Mouse (Mus musculus) erythroblast, adult 5-6 weeks (primary cell): Measurements from ENCODE around the gene Mylk. TPM values are rescaled to one million over a fixed set of nuclear protein-coding genes. Genes with fewer than 3 reads are reported as not detected.

Experiments used
- ATAC-seq: replicated peaks from 2 replicates; pipeline ENCODE4 v1.8.0; 2016; ENCODE audit warnings: moderate number of reproducible peaks, mild to moderate bottlenecking, moderate TSS enrichment, inconsistent platforms; ENCODE audit not compliant: poor library complexity, low FRiP score, severe bottlenecking
- total RNA-seq, 2 experiments: library from RNA; stranded (forward) in 1 of 2; stranded (reverse) in 1 of 2; fragments of 150-400 nt in 1 of 2; fragments of 200-764, 138-1000 nt in 1 of 2; gene quantifications; 2 replicates each; pipeline versions ENCODE4 v1.2.3 to v1.2.4; 2015 to 2017; ENCODE audit warnings: low replicate concordance in 2 of 2

Gene Mylk
- total RNA-seq, 2 experiments from 2014 or later = 0.38 to 0.85 TPM

GRCm38 (mm10) chr16:34839004-34839703 lies 94.1 kb downstream of the Mylk start:
- ATAC-seq = no peak

- no peak for ATAC-seq
Measured at GRCm38 (mm10) chr16:34839704-34840331, 94.8 kb downstream of the Mylk start.

- no peak for ATAC-seq
Measured at GRCm38 (mm10) chr16:34844783-34845182, 99.8 kb downstream of the Mylk start.

GRCm38 (mm10) chr16:34847638-34848037 lies 102.6 kb downstream of the Mylk start:
- ATAC-seq = no peak

GRCm38 (mm10) chr16:34854066-34854465 lies 109.1 kb downstream of the Mylk start:
- no peak for ATAC-seq

- no peak for ATAC-seq
Measured at GRCm38 (mm10) chr16:34855136-34855535, 110.1 kb downstream of the Mylk start.

GRCm38 (mm10) chr16:34855751-34856150 lies 110.7 kb downstream of the Mylk start:
- ATAC-seq = no peak

GRCm38 (mm10) chr16:34857631-34858030 lies 112.6 kb downstream of the Mylk start:
- no peak for ATAC-seq

GRCm38 (mm10) chr16:34860761-34861160 lies 115.8 kb downstream of the Mylk start:
- ATAC-seq = no peak

- no peak for ATAC-seq
Measured at GRCm38 (mm10) chr16:34861744-34862365, 116.8 kb downstream of the Mylk start.

GRCm38 (mm10) chr16:34865373-34865772 lies 120.4 kb downstream of the Mylk start:
- no peak for ATAC-seq

- no peak for ATAC-seq
Measured at GRCm38 (mm10) chr16:34867217-34867616, 122.2 kb downstream of the Mylk start.

- no peak for ATAC-seq
Measured at GRCm38 (mm10) chr16:34880031-34880778, 135.2 kb downstream of the Mylk start.

- no peak for ATAC-seq
Measured at GRCm38 (mm10) chr16:34880815-34881214, 135.8 kb downstream of the Mylk start.

GRCm38 (mm10) chr16:34887037-34887436 lies 142.0 kb downstream of the Mylk start:
- no peak for ATAC-seq

- no peak for ATAC-seq
Measured at GRCm38 (mm10) chr16:34894016-34894415, 149.0 kb downstream of the Mylk start.

GRCm38 (mm10) chr16:34895916-34896315 lies 150.9 kb downstream of the Mylk start:
- no peak for ATAC-seq

GRCm38 (mm10) chr16:34896996-34897395 lies 152.0 kb downstream of the Mylk start:
- ATAC-seq = no peak

- no peak for ATAC-seq
Measured at GRCm38 (mm10) chr16:34898057-34898789, 153.2 kb downstream of the Mylk start.
